Mouse (Mus musculus) ES-E14 (cell line): Measurements from ENCODE around the gene Ube2h. TPM values are rescaled to one million over a fixed set of nuclear protein-coding genes. Genes with fewer than 3 reads are reported as not detected.

Source experiments
- DNase-seq: peaks from one replicate; pipeline ENCODE4 v3.0.0-alpha.2; 2013; ENCODE audit warnings: low read depth, low spot score
- H3K27ac ChIP-seq: 2 replicates; pipeline ENCODE4 v1.5.1; 2012; ENCODE audit warnings: low read depth, mild to moderate bottlenecking, low read length, moderate library complexity, mixed read lengths; ENCODE audit not compliant: poor library complexity, insufficient read depth, severe bottlenecking
- H3K36me3 ChIP-seq: 2 replicates; pipeline ENCODE4 v1.6.1; 2012; ENCODE audit warnings: mild to moderate bottlenecking, low read length, moderate library complexity, mixed read lengths; ENCODE audit not compliant: control insufficient read depth, poor library complexity, insufficient read depth, severe bottlenecking
- H3K4me1 ChIP-seq, 2 experiments: fragments of 150-350 bp in 1 of 2; sonication (generic) in 1 of 2; 2 replicates each; pipeline ENCODE4 v1.6.1; 2012; ENCODE audit warnings: low read length in 2 of 2, mild to moderate bottlenecking in 1 of 2, mixed read lengths in 1 of 2; ENCODE audit not compliant: control insufficient read depth in 2 of 2, insufficient read depth in 2 of 2, poor library complexity in 1 of 2
- H3K4me3 ChIP-seq, 2 experiments: fragments of 150-350 bp in 1 of 2; sonication (generic) in 1 of 2; 2 replicates each; pipeline ENCODE4 v1.5.1; 2012; ENCODE audit warnings: low read length in 2 of 2, low read depth in 1 of 2, mild to moderate bottlenecking in 1 of 2, mixed read lengths in 1 of 2; ENCODE audit not compliant: insufficient read depth in 1 of 2, poor library complexity in 1 of 2, severe bottlenecking in 1 of 2
- H3K9ac ChIP-seq: 2 replicates; pipeline ENCODE4 v1.6.1; 2012; ENCODE audit warnings: low read depth, mild to moderate bottlenecking, low read length, mixed read lengths; ENCODE audit not compliant: poor library complexity, insufficient read depth, severe bottlenecking
- H3K9me3 ChIP-seq: fragments of 150-350 bp; sonication (generic); 2 replicates; pipeline ENCODE4 v1.6.1; 2012; ENCODE audit warnings: low read depth, mild to moderate bottlenecking, low read length; ENCODE audit not compliant: control insufficient read depth, insufficient read depth
- CHD2 ChIP-seq: IDR thresholded peaks from 2 replicates; pipeline ENCODE4 v1.6.1; 2014; ENCODE audit warnings: mild to moderate bottlenecking, low read depth, low read length, inconsistent platforms
- HCFC1 ChIP-seq: IDR thresholded peaks from 2 replicates; pipeline ENCODE4 v1.6.1; 2012; ENCODE audit warnings: low read length, inconsistent platforms, borderline replicate concordance; ENCODE audit not compliant: insufficient read depth
- MAFK ChIP-seq: IDR thresholded peaks from 2 replicates; pipeline ENCODE4 v1.6.1; 2014; ENCODE audit warnings: mild to moderate bottlenecking, low read depth, low read length, inconsistent platforms; ENCODE audit not compliant: insufficient read depth
- ZC3H11A ChIP-seq: IDR thresholded peaks from 2 replicates; pipeline ENCODE4 v1.6.1; 2012; ENCODE audit warnings: low read depth, mild to moderate bottlenecking, inconsistent platforms, low read length, borderline replicate concordance
- ZNF384 ChIP-seq: IDR thresholded peaks from 2 replicates; pipeline ENCODE4 v1.6.1; 2012; ENCODE audit warnings: low read depth, low read length, inconsistent platforms
- in situ Hi-C, 2 experiments: fragments of 600-800 bp; cut with MboI; formaldehyde crosslinking; loops; one replicate each; pipeline ENCODE4 v1.15.1; 2025; ENCODE audit warnings: low sequenced_read_pairs in 2 of 2, inconsistent platforms in 1 of 2; ENCODE audit not compliant: unreplicated experiment in 2 of 2
- total RNA-seq: library from RNA; depleted of rRNA; stranded (reverse); fragments of 300-350 nt; gene quantifications from 2 replicates; pipeline ENCODE4 v1.2.3, GENCODE M21; 2012

Gene Ube2h
- total RNA-seq, 1 experiment = 16.6 TPM

DNA sequence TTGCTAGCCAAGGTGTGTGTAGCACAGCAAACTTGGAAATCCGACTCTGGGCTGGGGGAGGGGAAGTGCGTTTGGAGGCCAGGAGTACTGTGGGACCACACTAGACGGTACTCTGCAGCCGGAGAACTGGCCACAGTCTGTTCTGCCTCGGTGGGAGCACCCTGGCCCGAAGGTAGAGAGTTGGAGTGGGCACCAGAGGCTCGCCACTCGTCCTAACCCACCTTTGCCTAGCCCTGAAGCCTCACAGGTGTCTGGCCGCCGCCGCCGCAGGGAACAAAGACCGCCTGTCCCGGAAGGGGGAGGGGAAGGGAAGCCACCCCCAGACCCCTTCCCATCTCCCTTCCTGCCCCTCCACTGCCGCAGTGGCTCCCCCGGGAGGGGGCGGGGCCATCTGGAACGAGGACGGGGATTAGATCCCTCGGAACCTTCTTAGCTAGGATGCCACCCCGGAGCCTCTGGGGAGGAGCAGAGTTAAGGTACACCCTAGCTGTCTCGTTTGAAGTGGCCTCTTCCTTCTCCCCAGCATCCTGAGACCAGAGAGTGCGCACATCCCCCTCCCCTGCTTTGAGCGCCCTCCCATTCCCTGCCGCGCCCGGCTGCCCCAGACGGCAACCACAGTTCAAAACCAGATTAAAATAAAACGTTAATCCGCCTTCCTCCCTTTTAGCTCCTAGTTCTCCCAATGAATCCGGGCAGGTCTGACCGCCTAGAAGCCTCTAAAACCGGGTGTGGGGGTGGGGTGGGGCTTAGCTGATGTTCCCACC, 129.7 kb downstream of the Ube2h start:
- H3K9ac ChIP-seq = peak overlapping the region; percentile 72
- H3K27ac ChIP-seq = peak overlapping the region; percentile 94
- in situ Hi-C loops = no loop called here

DNA sequence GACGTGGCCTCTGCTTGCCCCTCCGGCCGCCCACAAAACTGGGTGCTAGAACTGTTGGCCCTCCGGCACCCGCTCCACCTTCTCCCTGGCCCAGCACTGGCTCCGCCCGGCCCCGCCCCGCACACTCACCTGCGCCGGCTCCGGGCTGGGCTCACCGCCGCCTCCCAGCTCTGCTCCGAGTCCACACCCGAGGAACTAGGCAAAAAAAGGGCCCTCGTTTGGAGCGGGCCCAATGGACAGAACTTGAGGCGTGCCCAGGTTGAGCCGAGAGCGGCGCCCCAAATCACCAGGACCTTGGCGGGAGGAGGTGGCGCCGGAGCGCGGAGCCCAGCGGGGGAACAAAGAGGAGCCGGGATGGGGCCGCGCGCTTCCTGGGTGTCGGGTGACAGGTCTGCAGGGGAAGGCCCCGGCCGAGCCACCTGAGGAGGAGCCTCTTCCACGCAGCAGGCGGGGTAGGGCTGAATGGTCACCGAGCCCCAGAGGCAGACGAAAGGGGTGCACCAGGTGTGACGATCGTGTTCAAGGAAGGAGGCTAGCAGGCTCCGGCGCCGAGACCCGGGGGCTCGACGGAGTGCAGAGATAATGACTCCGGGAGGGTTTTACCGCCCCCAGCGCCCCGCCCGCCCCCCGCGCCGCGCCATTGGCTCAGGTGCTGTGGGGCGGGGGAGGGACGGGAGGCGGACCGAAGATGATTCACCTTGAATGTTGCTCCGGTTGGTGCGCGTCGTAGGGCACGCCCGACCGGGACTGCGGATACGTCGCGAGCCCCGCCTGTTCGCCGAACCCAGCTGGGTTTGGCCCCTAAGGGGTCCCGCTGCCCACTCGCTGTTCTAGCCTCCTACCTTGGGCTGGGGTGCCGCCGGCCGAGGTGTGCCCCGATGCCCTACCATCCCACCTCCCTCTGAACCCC, 130.5 kb downstream of the Ube2h start:
- peak overlapping the region; percentile 77 for H3K9ac ChIP-seq
- no peak for DNase-seq
- 0 out of 2 replicates have a peak, but pooled peaks have one; percentile 37 for TF ChIP-seq HCFC1
- no peak for TF ChIP-seq ZNF384
- no peak for TF ChIP-seq MAFK
- no peak for TF ChIP-seq ZC3H11A
- TF ChIP-seq CHD2 = no peak; the same call in 1 of the 2 replicates
- no peaks in the 10 kb centered on the region for H3K9me3 ChIP-seq
- peak overlapping the region; percentile 85 to 98 for H3K4me3 ChIP-seq
- peaks cover 21% of the 10 kb centered on the region for H3K36me3 ChIP-seq
- peaks cover 16 to 33% of the 10 kb centered on the region in 2 experiments for H3K4me1 ChIP-seq
- peak overlapping the region; percentile 94 for H3K27ac ChIP-seq
- in situ Hi-C loops = no loop called here

More for the DNA sequence above, 129.7 kb downstream of the Ube2h start:
- Histone ChIP-seq H3K36me3 (peaks cover 13% of the 10 kb centered on the region), H3K4me3 (peak overlapping the region; percentile 85 to 98), H3K4me1 (peaks cover 16 to 25% of the 10 kb centered on the region in 2 experiments), H3K9me3 (no peaks in the 10 kb centered on the region)
- DNase-seq = no peak
- no peak for TF ChIP-seq HCFC1
- no peak for TF ChIP-seq MAFK
- no peak for TF ChIP-seq CHD2
- TF ChIP-seq ZC3H11A = no peak
- no peak for TF ChIP-seq ZNF384

DNA sequence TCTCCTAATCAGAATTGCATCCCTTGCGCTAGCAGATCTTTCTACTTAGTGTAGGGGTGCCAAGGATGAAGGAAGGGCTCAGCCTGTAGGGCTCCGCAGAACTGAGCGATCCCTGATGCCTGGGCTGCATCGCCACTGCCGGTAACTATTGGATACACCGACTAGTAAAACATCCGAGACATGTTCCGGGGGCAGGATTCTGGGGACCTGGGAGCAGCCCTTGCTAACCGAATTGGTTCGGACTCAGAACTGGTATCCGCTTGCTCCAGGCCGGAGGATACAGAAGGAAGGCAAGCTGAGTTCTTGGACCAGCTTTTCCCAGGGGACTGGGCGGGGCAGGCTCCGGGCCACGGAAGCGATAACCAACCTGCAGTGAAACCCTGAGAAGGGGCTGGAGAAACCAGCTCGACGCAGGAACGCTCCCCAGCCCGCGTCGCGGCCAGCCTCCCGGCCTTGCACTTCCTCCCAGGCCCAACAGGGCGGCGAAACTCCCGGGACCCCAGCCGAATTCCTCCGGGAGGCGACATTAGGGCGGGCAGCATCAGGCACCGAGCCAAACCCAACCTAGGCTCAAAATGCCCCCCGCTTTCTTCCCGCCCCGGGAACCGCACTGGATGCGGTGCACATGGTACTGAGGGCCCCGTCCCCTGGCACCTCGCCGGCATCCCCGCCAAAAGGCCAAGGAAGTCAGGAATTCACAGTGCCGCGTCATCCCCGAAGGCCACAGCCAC, 131.4 kb downstream of the Ube2h start:
- peaks cover 18 to 39% of the 10 kb centered on the region in 2 experiments for H3K4me1 ChIP-seq
- no peak for DNase-seq
- H3K9me3 ChIP-seq = no peaks in the 10 kb centered on the region
- TF ChIP-seq HCFC1 (0 out of 2 replicates have a peak, but pooled peaks have one; percentile 17), MAFK (no peak)
- H3K27ac ChIP-seq = peak overlapping the region; percentile 79
- peaks cover 26% of the 10 kb centered on the region for H3K36me3 ChIP-seq
- in situ Hi-C loops = no loop called here
- peak overlapping the region; percentile 85 to 98 for H3K4me3 ChIP-seq
- H3K9ac ChIP-seq = peak overlapping the region; percentile 77

DNA sequence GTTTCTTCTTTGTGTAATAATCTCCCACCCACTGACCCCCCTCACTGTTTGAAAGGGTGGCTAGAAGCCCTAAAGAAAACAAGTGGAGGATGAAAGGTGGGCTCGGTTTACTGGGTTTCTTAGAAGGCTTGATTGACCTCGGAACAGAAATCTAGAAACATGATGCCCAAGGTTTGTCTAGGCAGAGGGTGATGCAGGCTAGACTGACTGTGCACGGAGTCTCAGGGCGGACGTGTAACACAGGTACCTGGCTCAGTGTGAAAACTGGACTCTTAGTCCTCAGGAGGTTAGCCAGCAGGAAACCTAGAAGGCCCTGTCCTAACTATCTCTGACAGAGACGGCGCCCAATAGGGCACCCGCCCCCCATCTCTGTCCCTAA, 131.9 kb downstream of the Ube2h start:
- H3K9me3 ChIP-seq = no peaks in the 10 kb centered on the region
- peaks cover 26% of the 10 kb centered on the region for H3K36me3 ChIP-seq
- DNase-seq = no peak
- in situ Hi-C loops = no loop called here
- peak overlapping the region; percentile 77 for H3K9ac ChIP-seq
- peaks cover 17 to 45% of the 10 kb centered on the region in 2 experiments for H3K4me1 ChIP-seq
- peak overlapping the region; percentile 85 to 98 for H3K4me3 ChIP-seq
- TF ChIP-seq MAFK = no peak
- no peak for TF ChIP-seq ZC3H11A
- H3K27ac ChIP-seq = no peak overlapping the region
